Mouse (Mus musculus) forebrain, postnatal 0 days (tissue): Measurements from ENCODE around the gene Nsf. TPM values are rescaled to one million over a fixed set of nuclear protein-coding genes. Genes with fewer than 3 reads are reported as not detected.
A peak's percentile ranks its signal among the peaks of the same experiment; 100 is the strongest.

Experiments used
- ATAC-seq: fragments of 200-750 bp; cut with Nextera tagmentation; 2 replicates; pipeline ENCODE4 v1.8.0; 2017; ENCODE audit warnings: mild to moderate bottlenecking, moderate library complexity
- DNase-seq: peaks from one replicate; pipeline ENCODE4 v3.0.0-alpha.2; 2015
- H3K27ac ChIP-seq: fragments of 300-500 bp; sonication (generic); 2 replicates; pipeline ENCODE4 v1.5.1; 2014; ENCODE audit warnings: low read depth, mild to moderate bottlenecking, antibody characterized with exemption, low read length, moderate library complexity, mixed read lengths
- H3K27me3 ChIP-seq: fragments of 300-500 bp; sonication (generic); 2 replicates; pipeline ENCODE4 v1.6.1; 2014; ENCODE audit warnings: mild to moderate bottlenecking, low read length, mixed read lengths; ENCODE audit not compliant: insufficient read depth
- H3K36me3 ChIP-seq: fragments of 300-500 bp; sonication (generic); 2 replicates; pipeline ENCODE4 v1.6.1; 2014; ENCODE audit warnings: mild to moderate bottlenecking, moderate library complexity; ENCODE audit not compliant: insufficient read depth
- H3K4me1 ChIP-seq: fragments of 300-500 bp; sonication (generic); 2 replicates; pipeline ENCODE4 v1.6.1; 2014; ENCODE audit warnings: antibody characterized with exemption; ENCODE audit not compliant: insufficient read depth
- H3K4me2 ChIP-seq: fragments of 300-500 bp; sonication (generic); 2 replicates; pipeline ENCODE4 v1.6.1; 2014; ENCODE audit warnings: low read depth, mild to moderate bottlenecking, moderate library complexity
- H3K4me3 ChIP-seq: fragments of 300-500 bp; sonication (generic); 2 replicates; pipeline ENCODE4 v1.5.1; 2014; ENCODE audit warnings: low read depth, low read length, mixed read lengths
- H3K9ac ChIP-seq: fragments of 300-500 bp; sonication (generic); 2 replicates; pipeline ENCODE4 v1.6.1; 2014; ENCODE audit warnings: mild to moderate bottlenecking
- H3K9me3 ChIP-seq: fragments of 300-500 bp; sonication (generic); 2 replicates; pipeline ENCODE4 v1.6.1; 2016; ENCODE audit warnings: low read length
- CTCF ChIP-seq: sonication (generic); IDR thresholded peaks from 2 replicates; pipeline ENCODE4 v1.5.1; 2016; ENCODE audit warnings: antibody characterized with exemption, control low read depth, low read depth
- WGBS: fragments of 180-500 bp; shearing (Covaris S2); extraction: QIAGEN DNeasy Blood & Tissue Kit; methylation state at CpG from one replicate; pipeline ENCODE4 v1.1.7; 2014; 5-methylcytosine and 5-hydroxymethylcytosine counted together
- polyA plus RNA-seq: library from polyadenylated mRNA; unstranded; fragments of >200 nt; fragmentation: Nextera tagmentation; extraction: Ambion mirVana; gene quantifications from 2 replicates; pipeline ENCODE4 v1.2.1, GENCODE M21; 2015
- total RNA-seq: library from RNA; depleted of rRNA; stranded (reverse); fragments of >200 nt; gene quantifications from 2 replicates; pipeline ENCODE4 v1.2.3, GENCODE M21; 2014

Nsf gene
- total and polyA plus RNA-seq, 2 experiments from 2014 or later, result 134 to 184 TPM

GRCm38 (mm10) chr11:103852590-103853283 lies 101.1 kb downstream of the Nsf start:
- TF ChIP-seq CTCF, result no peak
- Histone ChIP-seq H3K36me3 (peaks cover 15% of the 10 kb centered on the region), H3K4me3 (no peak overlapping the region), H3K4me2 (no peak overlapping the region), H3K4me1 (peaks cover 7% of the 10 kb centered on the region), H3K9ac (no peak overlapping the region), H3K9me3 (no peaks in the 10 kb centered on the region), H3K27me3 (no peaks in the 10 kb centered on the region), H3K27ac (no peak overlapping the region)
- peak; percentile 33 for DNase-seq
- no peak; the same call in 1 of the 2 replicates for ATAC-seq
- WGBS, result 31% methylated on average over 16 of the region's 16 CpGs

- ATAC-seq (no peak), DNase-seq (no peak)
- Histone ChIP-seq H3K9ac (no peak overlapping the region), H3K4me3 (no peak overlapping the region), H3K4me2 (no peak overlapping the region), H3K9me3 (no peaks in the 10 kb centered on the region), H3K27me3 (no peaks in the 10 kb centered on the region), H3K4me1 (peaks cover 7% of the 10 kb centered on the region; the same call in 1 of the 2 replicates), H3K27ac (no peak overlapping the region), H3K36me3 (peaks cover 12% of the 10 kb centered on the region)
- 87% methylated on average over 11 of the region's 11 CpGs for WGBS
- TF ChIP-seq CTCF, result no peak
These were observed 105.6 kb downstream of the Nsf start for GRCm38 (mm10) chr11:103848287-103848686.

- 4% methylated on average over 11 of the region's 11 CpGs for WGBS
- H3K27ac ChIP-seq, result peak overlapping the region; percentile 62
- peaks cover 5% of the 10 kb centered on the region for H3K4me1 ChIP-seq
- DNase-seq (peak; percentile 66), ATAC-seq (peak; percentile 90)
- no peak overlapping the region for H3K4me3 ChIP-seq
- H3K9ac ChIP-seq, result no peak overlapping the region; the same call in 1 of the 2 replicates
- no peaks in the 10 kb centered on the region for H3K9me3 ChIP-seq
- peak; percentile 10; the same call in 1 of the 2 replicates for TF ChIP-seq CTCF
- no peaks in the 10 kb centered on the region for H3K27me3 ChIP-seq
- H3K36me3 ChIP-seq, result no peaks in the 10 kb centered on the region
- peak overlapping the region; percentile 10; the same call in 1 of the 2 replicates for H3K4me2 ChIP-seq
These were observed 113.0 kb downstream of the Nsf start for GRCm38 (mm10) chr11:103840834-103841233.

- H3K36me3 ChIP-seq, result no peaks in the 10 kb centered on the region
These were observed 114.9 kb downstream of the Nsf start for GRCm38 (mm10) chr11:103838955-103839354.

GRCm38 (mm10) chr11:103832331-103832730 lies 121.5 kb downstream of the Nsf start:
- no peaks in the 10 kb centered on the region for H3K27me3 ChIP-seq
- H3K9me3 ChIP-seq, result no peaks in the 10 kb centered on the region
- H3K4me2 ChIP-seq, result no peak overlapping the region
- DNase-seq, result no peak
- H3K36me3 ChIP-seq, result 0 out of 2 replicates have a peak, but pooled peaks cover 13% of the 10 kb centered on the region
- H3K9ac ChIP-seq, result no peak overlapping the region
- no peak overlapping the region for H3K4me3 ChIP-seq
- TF ChIP-seq CTCF, result no peak
- no peaks in the 10 kb centered on the region for H3K4me1 ChIP-seq
- no peak overlapping the region for H3K27ac ChIP-seq
- 80% methylated on average over 4 of the region's 4 CpGs for WGBS
- ATAC-seq, result no peak

More at GRCm38 (mm10) chr11:103838955-103839354, 114.9 kb downstream of the Nsf start:
- H3K9me3 ChIP-seq, result no peaks in the 10 kb centered on the region
- H3K27me3 ChIP-seq, result no peaks in the 10 kb centered on the region
- no peak for DNase-seq
- peaks cover 5% of the 10 kb centered on the region for H3K4me1 ChIP-seq
- no peak overlapping the region for H3K9ac ChIP-seq
- no peak for TF ChIP-seq CTCF
- no peak overlapping the region for H3K27ac ChIP-seq
- no peak overlapping the region for H3K4me3 ChIP-seq
- 84% methylated on average over 2 of the region's 2 CpGs for WGBS
- H3K4me2 ChIP-seq, result no peak overlapping the region
- no peak for ATAC-seq

GRCm38 (mm10) chr11:103831766-103832165 lies 122.1 kb downstream of the Nsf start:
- DNase-seq, result no peak
- 64% methylated on average over 3 of the region's 3 CpGs for WGBS
- no peaks in the 10 kb centered on the region for H3K27me3 ChIP-seq
- no peak overlapping the region for H3K9ac ChIP-seq
- H3K36me3 ChIP-seq, result 0 out of 2 replicates have a peak, but pooled peaks cover 18% of the 10 kb centered on the region
- H3K9me3 ChIP-seq, result no peaks in the 10 kb centered on the region
- ATAC-seq, result no peak
- H3K4me3 ChIP-seq, result no peak overlapping the region
- TF ChIP-seq CTCF, result no peak
- H3K27ac ChIP-seq, result no peak overlapping the region
- no peaks in the 10 kb centered on the region for H3K4me1 ChIP-seq
- no peak overlapping the region for H3K4me2 ChIP-seq

- H3K4me2 ChIP-seq, result no peak overlapping the region
These were observed 123.4 kb downstream of the Nsf start for GRCm38 (mm10) chr11:103830476-103830875.

More at GRCm38 (mm10) chr11:103830476-103830875, 123.4 kb downstream of the Nsf start:
- no peak for TF ChIP-seq CTCF
- H3K9ac ChIP-seq, result no peak overlapping the region
- H3K4me3 ChIP-seq, result no peak overlapping the region
- peaks cover 26% of the 10 kb centered on the region for H3K36me3 ChIP-seq
- no peaks in the 10 kb centered on the region for H3K4me1 ChIP-seq
- no peak overlapping the region for H3K27ac ChIP-seq
- 84% methylated on average over 9 of the region's 9 CpGs for WGBS
- no peaks in the 10 kb centered on the region for H3K27me3 ChIP-seq
- no peaks in the 10 kb centered on the region for H3K9me3 ChIP-seq
- no peak for ATAC-seq
- DNase-seq, result no peak
